Mouse (Mus musculus) pancreas, adult 10 weeks (tissue): ENCODE results near the gene Myom3. TPM values are rescaled to one million over a fixed set of nuclear protein-coding genes. Genes with fewer than 3 reads are reported as not detected.

ENCODE experiments used
- polyA plus RNA-seq: library from polyadenylated mRNA; stranded (reverse); fragments of 350-450 nt; fragmentation: Illumina TruSeq; extraction: RNeasy Lipid Tissue Mini Kit (QIAGEN cat#74804); gene quantifications from one replicate; pipeline ENCODE4 v1.2.3, GENCODE M21; 2015; ENCODE audit warnings: low read depth, low replicate concordance; ENCODE audit not compliant: insufficient read depth

Gene Myom3
- 2.3 TPM for polyA plus RNA-seq

DNA sequence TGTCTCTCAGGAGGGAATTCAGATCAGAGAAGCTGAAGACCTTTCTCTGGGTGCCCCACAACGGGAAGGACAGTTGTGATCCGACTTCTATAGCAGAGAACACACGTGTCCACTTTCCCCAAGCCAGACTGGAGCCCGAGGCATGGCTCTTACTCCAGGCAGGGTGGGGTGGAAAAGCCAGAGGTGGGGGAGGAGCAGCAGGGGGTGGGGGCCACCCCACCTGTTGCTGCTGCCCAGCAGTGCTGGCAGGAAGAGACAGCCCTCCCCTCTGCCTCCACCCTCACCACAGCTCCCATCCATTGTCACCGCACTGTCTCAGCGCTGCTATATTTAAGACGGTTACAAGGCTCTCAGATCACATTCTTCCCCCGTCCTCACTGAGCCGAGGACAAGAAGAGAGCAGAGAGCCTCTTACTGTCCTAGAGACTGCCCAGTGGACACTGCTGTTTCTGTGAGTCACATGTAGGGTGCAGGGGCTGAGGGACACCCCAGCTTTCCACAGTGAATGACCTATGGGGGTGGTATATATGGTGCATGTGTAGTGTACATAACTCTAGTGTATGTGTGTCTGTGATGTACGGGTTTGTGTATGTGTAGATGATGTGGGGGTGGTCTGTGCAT lies at the start of gene Myom3:
Gene Myom3 (plus strand): TSS at position 360 of the 621 bp plus-strand sequence.

DNA sequence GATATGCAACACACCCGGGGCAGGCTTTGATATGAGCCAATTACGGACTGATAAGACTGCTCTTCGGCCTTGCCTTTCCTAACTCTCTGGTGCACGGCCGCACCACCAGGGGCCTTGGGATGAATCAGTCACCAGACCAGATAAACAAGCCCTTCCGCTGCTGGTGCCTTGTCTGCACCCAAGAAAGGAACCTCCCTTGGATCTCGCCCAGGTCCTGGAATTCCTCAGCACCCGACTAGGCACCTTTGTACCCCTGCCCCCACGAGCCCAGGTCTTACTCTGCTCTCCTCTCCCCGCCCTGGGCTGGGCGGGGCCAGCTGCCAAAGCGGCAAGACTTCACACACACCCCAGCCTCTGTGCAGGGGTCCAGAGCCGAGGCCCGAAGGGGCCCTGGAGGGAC lies 31.7 kb upstream of the Myom3 start, which contains the start of gene Il22ra1:
Gene Il22ra1 (plus strand): TSS at position 356 of the 400 bp plus-strand sequence.

DNA sequence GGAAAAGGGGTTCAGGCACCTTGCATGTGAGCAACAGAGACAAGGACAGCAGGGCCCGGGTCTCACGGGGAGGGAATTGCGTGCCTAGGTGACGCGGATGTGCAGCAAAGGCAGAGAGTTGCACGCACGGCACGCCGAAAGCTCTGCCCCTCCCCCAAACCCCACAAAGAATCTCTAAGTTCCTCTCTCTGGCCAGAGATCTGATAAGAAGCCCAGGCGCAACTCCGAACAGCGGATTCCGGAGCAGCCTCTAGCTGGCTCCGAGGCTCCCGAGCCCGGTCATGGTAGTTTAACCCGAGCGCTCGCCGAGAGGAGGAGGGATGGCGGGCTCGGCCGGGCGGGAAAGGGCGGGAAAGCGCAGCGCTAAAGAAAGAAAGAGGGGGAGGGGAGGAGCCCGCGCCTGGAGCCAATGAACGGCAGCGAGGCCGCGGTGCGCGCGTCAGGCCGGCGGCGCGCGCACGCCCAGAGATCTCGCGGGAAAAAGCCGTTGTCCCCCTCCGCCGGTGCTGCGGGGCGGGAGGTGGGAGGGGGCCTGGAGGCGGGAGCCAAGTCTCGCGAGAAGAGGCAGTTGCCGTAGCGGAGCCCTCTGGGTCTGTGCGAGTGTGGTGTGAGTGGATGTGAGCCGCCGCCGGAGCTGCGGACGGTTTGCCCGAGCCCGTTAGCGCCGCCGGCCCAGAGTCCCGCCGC lies 96.2 kb downstream of the Myom3 start, which contains the start of gene Srsf10:
Gene Srsf10 (plus strand): TSS at position 212 of the 687 bp plus-strand sequence.

Other genes with a start within 250 kb of the Myom3 start
- not detected for gene Grhl3, start 186.1 kb upstream of the Myom3 start, polyA plus RNA-seq
- gene Ifnlr1, start 73.4 kb upstream of the Myom3 start, polyA plus RNA-seq: 1.00 TPM
- gene Il22ra1, start 31.5 kb upstream of the Myom3 start, polyA plus RNA-seq: 3.6 TPM
- 18.5 TPM for gene Srsf10, start 96.0 kb downstream of the Myom3 start, polyA plus RNA-seq
- 26.0 TPM for gene Pnrc2, start 114.1 kb downstream of the Myom3 start, polyA plus RNA-seq
- gene Cnr2, start 135.7 kb downstream of the Myom3 start, polyA plus RNA-seq: 0.20 TPM
- gene Fuca1, start 161.0 kb downstream of the Myom3 start, polyA plus RNA-seq: 27.0 TPM
- 13.4 TPM for gene Hmgcl, start 186.7 kb downstream of the Myom3 start, polyA plus RNA-seq
- gene Gale, start 204.0 kb downstream of the Myom3 start, polyA plus RNA-seq: 15.9 TPM
- 28.8 TPM for gene Lypla2, start 212.9 kb downstream of the Myom3 start, polyA plus RNA-seq
- 6.3 TPM for gene Pithd1, start 227.5 kb downstream of the Myom3 start, polyA plus RNA-seq